Mouse (Mus musculus) megakaryocyte, embryonic 14.5 days (primary cell): ENCODE data around the gene Atpaf2.

Source experiments
- FLI1 ChIP-seq: IDR thresholded peaks from 2 replicates; pipeline ENCODE4 v1.6.1; 2012; ENCODE audit warnings: low read length, inconsistent platforms, mixed read lengths
- GATA1 ChIP-seq: IDR thresholded peaks from 3 replicates; pipeline ENCODE4 v1.6.1; 2012; ENCODE audit warnings: mixed read lengths, low read length, inconsistent platforms, borderline replicate concordance

DNA sequence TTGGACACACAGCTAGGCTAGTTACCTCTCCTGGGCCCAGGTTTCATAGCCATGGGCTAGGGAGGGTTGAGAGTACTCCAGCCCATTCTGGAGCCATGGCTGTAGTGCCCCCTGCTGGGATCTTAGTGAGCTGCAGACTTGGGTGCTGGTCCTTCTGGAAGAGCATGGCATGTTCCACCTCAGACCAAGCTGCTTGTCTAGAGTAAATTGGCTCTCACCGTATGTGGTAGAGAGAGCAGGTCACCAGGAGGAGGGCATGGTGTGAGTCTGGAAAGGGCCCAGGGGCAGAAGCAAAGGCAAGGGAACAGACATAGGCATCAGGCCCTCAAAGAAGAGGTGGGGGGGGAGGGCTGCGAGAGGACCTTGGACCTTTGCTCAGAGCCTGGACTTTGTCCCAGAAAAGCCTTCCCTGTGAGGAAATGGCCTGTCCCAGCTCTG lies 47.7 kb upstream of the Atpaf2 start:
- TF ChIP-seq GATA1 (no peak), FLI1 (no peak)
